Mouse (Mus musculus) myocyte (in vitro differentiated cells): ENCODE measurements around the gene Hpcal1. TPM values are rescaled to one million over a fixed set of nuclear protein-coding genes. Genes with fewer than 3 reads are reported as not detected.

Experiments
- H3K27me3 ChIP-seq: one replicate; pipeline ENCODE4 v1.6.1; 2011; ENCODE audit not compliant: control insufficient read depth, insufficient read depth, insufficient read length
- H3K36me3 ChIP-seq: one replicate; pipeline ENCODE4 v1.6.1; 2011; ENCODE audit not compliant: control insufficient read depth, insufficient read depth
- H3K4me2 ChIP-seq: one replicate; pipeline ENCODE4 v1.6.1; 2011; ENCODE audit warnings: low read depth, control low read depth
- H3K4me3 ChIP-seq: one replicate; pipeline ENCODE4 v1.5.1; 2011; ENCODE audit warnings: mild to moderate bottlenecking, control low read depth, moderate library complexity
- H3K79me2 ChIP-seq: one replicate; pipeline ENCODE4 v1.6.1; 2011; ENCODE audit not compliant: control insufficient read depth, insufficient read depth
- H3ac ChIP-seq: one replicate; pipeline ENCODE4 v1.6.1; 2011; ENCODE audit not compliant: control insufficient read depth, insufficient read length
- CEBPB ChIP-seq: IDR thresholded peaks from 2 replicates; pipeline ENCODE4 v1.6.1; 2011; ENCODE audit warnings: mild to moderate bottlenecking, moderate library complexity; ENCODE audit not compliant: poor library complexity, insufficient read depth, severe bottlenecking
- E2F4 ChIP-seq: IDR thresholded peaks from one replicate; pipeline ENCODE4 v1.6.1; 2011; ENCODE audit warnings: mild to moderate bottlenecking, control low read depth, moderate library complexity; ENCODE audit not compliant: insufficient read depth
- MAX ChIP-seq: IDR thresholded peaks from one replicate; pipeline ENCODE4 v1.6.1; 2011; ENCODE audit warnings: low read depth, mild to moderate bottlenecking, control low read depth
- MYOD1 ChIP-seq, 3 experiments: IDR thresholded peaks; one replicate each; pipeline ENCODE4 v1.6.1; 2011; ENCODE audit warnings: control low read depth in 2 of 3, low read depth in 2 of 3, mild to moderate bottlenecking in 2 of 3, moderate library complexity in 1 of 3; ENCODE audit not compliant: insufficient read length in 2 of 3, control insufficient read depth in 1 of 3
- MYOG ChIP-seq, 3 experiments: IDR thresholded peaks; one replicate each; pipeline ENCODE4 v1.6.1; 2011; ENCODE audit warnings: control low read depth in 2 of 3, low read depth in 2 of 3, mild to moderate bottlenecking in 2 of 3; ENCODE audit not compliant: insufficient read length in 2 of 3, control insufficient read depth in 1 of 3, insufficient read depth in 1 of 3
- POLR2A ChIP-seq: IDR thresholded peaks from one replicate; pipeline ENCODE4 v1.6.1; 2011; ENCODE audit warnings: low read depth, mild to moderate bottlenecking, control low read depth, moderate library complexity; ENCODE audit not compliant: insufficient read length
- POLR2AphosphoS2 ChIP-seq: IDR thresholded peaks from one replicate; pipeline ENCODE4 v1.6.1; 2011; ENCODE audit warnings: low read depth, control low read depth; ENCODE audit not compliant: insufficient read length
- REST ChIP-seq: IDR thresholded peaks from one replicate; pipeline ENCODE4 v1.6.1; 2011; ENCODE audit warnings: mild to moderate bottlenecking, control low read depth, moderate library complexity; ENCODE audit not compliant: insufficient read depth, insufficient read length
- SRF ChIP-seq: IDR thresholded peaks from one replicate; pipeline ENCODE4 v1.6.1; 2011; ENCODE audit warnings: low read depth; ENCODE audit not compliant: control insufficient read depth, insufficient read length
- TCF12 ChIP-seq: IDR thresholded peaks from one replicate; pipeline ENCODE4 v1.6.1; 2011; ENCODE audit warnings: mild to moderate bottlenecking, control low read depth; ENCODE audit not compliant: poor library complexity, insufficient read depth, severe bottlenecking
- TCF3 ChIP-seq: IDR thresholded peaks from one replicate; pipeline ENCODE4 v1.6.1; 2011; ENCODE audit warnings: low read depth, control low read depth; ENCODE audit not compliant: insufficient read length
- USF1 ChIP-seq: IDR thresholded peaks from one replicate; pipeline ENCODE4 v1.6.1; 2011; ENCODE audit warnings: low read depth, mild to moderate bottlenecking, control low read depth, moderate library complexity
- polyA plus RNA-seq: library from polyadenylated mRNA; unstranded; fragments of >200 nt; fragmentation: generic; extraction: Trizol; gene quantifications from one replicate; pipeline ENCODE4 v1.2.1, GENCODE M21; 2012; ENCODE audit warnings: missing spikeins

Hpcal1 gene
- polyA plus RNA-seq, 1 experiment, result 89.4 TPM

DNA sequence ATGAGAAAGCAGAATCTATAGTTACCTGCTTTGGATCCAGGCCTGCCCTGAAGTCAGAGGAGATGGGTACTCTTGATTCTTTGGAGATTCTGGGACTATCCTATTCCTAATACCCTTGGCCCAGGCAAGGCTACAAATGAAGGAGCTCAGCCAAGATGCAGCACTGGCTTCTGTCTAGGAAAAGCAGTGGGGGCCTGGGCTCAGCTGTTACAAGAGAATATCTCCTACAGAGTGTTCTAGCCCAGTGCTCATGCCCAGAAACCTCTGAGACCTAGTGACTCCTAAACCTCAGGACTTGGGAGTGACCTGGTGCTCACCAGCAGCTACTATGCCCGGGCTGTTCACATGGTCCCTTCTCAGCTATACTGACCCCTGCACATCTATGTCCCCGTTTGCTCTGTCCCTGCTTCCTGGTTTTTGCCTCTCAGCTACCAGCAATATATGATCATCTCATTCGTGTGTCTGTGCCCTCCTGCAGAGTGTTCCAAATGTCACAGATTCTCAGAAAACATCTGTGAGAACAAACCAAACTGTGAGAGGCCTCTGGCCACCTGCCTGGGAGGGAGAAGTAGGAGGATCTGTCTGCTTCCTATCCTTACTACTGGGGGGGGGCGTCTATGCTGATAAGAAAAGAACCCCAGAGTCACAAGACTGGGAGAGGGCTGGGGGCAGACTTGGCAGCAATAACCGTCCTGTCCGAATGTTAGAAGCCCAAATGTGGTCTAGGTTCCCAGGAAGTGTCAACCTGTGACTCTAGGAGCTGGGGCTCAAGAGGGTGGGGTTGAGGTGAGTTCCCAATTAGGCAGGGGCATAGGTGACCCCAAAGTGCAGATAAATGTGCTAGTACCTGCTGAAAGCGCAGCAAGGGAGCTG is 39.2 kb upstream of the Hpcal1 start:
- Histone ChIP-seq H3K4me3 (no peak overlapping the region), H3K4me2 (no peak overlapping the region)
- TF ChIP-seq MYOD1 (IDR thresholded peaks at IDR 0.05; ENCODE audit: control insufficient read depth in 1 of 3, insufficient read length in 2 of 3, low read depth in 2 of 3), result no peak
- no peak for TF ChIP-seq REST
- no peak for TF ChIP-seq POLR2AphosphoS2
- no peak for TF ChIP-seq TCF12
- TF ChIP-seq MYOG (IDR thresholded peaks at IDR 0.05; ENCODE audit: control insufficient read depth in 1 of 3, insufficient read depth in 1 of 3, insufficient read length in 2 of 3, low read depth in 2 of 3), result no peak
- TF ChIP-seq TCF3, result no peak
- no peak for TF ChIP-seq CEBPB
- TF ChIP-seq USF1, result no peak
- TF ChIP-seq E2F4, result no peak
- TF ChIP-seq SRF, result no peak
- TF ChIP-seq MAX, result no peak
- TF ChIP-seq POLR2A, result no peak

GRCm38 (mm10) chr12:17652216-17653050 is 38.2 kb upstream of the Hpcal1 start:
- Histone ChIP-seq H3ac (no peak overlapping the region), H3K27me3 (peaks cover 4% of the 10 kb centered on the region), H3K79me2 (no peaks in the 10 kb centered on the region), H3K36me3 (no peaks in the 10 kb centered on the region), H3K4me2 (no peak overlapping the region), H3K4me3 (no peak overlapping the region)
- TF ChIP-seq REST, result no peak

More for the DNA sequence above, 39.2 kb upstream of the Hpcal1 start:
- H3K27me3 ChIP-seq, result peaks cover 4% of the 10 kb centered on the region
- no peak overlapping the region for H3ac ChIP-seq
- no peaks in the 10 kb centered on the region for H3K79me2 ChIP-seq
- no peaks in the 10 kb centered on the region for H3K36me3 ChIP-seq

- Histone ChIP-seq H3ac (no peak overlapping the region), H3K4me2 (no peak overlapping the region), H3K4me3 (no peak overlapping the region), H3K36me3 (no peaks in the 10 kb centered on the region), H3K79me2 (no peaks in the 10 kb centered on the region), H3K27me3 (peaks cover 4% of the 10 kb centered on the region)
- no peak for TF ChIP-seq E2F4
- TF ChIP-seq MAX, result no peak
- TF ChIP-seq TCF12, result no peak
- no peak for TF ChIP-seq TCF3
- TF ChIP-seq REST, result no peak
- no peak for TF ChIP-seq MYOG (IDR thresholded peaks at IDR 0.05; ENCODE audit: control insufficient read depth in 1 of 3, insufficient read depth in 1 of 3, insufficient read length in 2 of 3, low read depth in 2 of 3)
- no peak for TF ChIP-seq POLR2AphosphoS2
- TF ChIP-seq POLR2A, result no peak
Observed at GRCm38 (mm10) chr12:17653051-17653783, 37.4 kb upstream of the Hpcal1 start.

GRCm38 (mm10) chr12:17657561-17658195 is 33.0 kb upstream of the Hpcal1 start:
- Histone ChIP-seq H3K4me3 (no peak overlapping the region), H3K36me3 (no peaks in the 10 kb centered on the region), H3K79me2 (no peaks in the 10 kb centered on the region), H3K4me2 (no peak overlapping the region), H3ac (no peak overlapping the region), H3K27me3 (peaks cover 4% of the 10 kb centered on the region)
- TF ChIP-seq USF1, result no peak
- TF ChIP-seq MYOD1 (IDR thresholded peaks at IDR 0.05; ENCODE audit: control insufficient read depth in 1 of 3, insufficient read length in 2 of 3, low read depth in 2 of 3), result no peak
- TF ChIP-seq POLR2A, result no peak
- TF ChIP-seq SRF, result no peak
- no peak for TF ChIP-seq MYOG (IDR thresholded peaks at IDR 0.05; ENCODE audit: control insufficient read depth in 1 of 3, insufficient read depth in 1 of 3, insufficient read length in 2 of 3, low read depth in 2 of 3)
- TF ChIP-seq TCF3, result no peak
